Mouse (Mus musculus) hindbrain, embryonic 14.5 days (tissue): ENCODE data around the gene Stk24. TPM values are rescaled to one million over a fixed set of nuclear protein-coding genes. Genes with fewer than 3 reads are reported as not detected.

Source experiments
- ATAC-seq: fragments of 200-750 bp; cut with Nextera tagmentation; 2 replicates; pipeline ENCODE4 v1.8.0; 2017; ENCODE audit warnings: moderate number of reproducible peaks, mild to moderate bottlenecking, moderate TSS enrichment, moderate library complexity; ENCODE audit not compliant: low FRiP score
- DNase-seq: peaks from one replicate; pipeline ENCODE4 v3.0.0-alpha.2; 2015; ENCODE audit warnings: low spot score
- H3K27ac ChIP-seq: fragments of 300-500 bp; sonication (generic); 2 replicates; pipeline ENCODE4 v1.5.1; 2014; ENCODE audit warnings: mild to moderate bottlenecking, moderate library complexity
- H3K27me3 ChIP-seq: fragments of 300-500 bp; sonication (generic); 2 replicates; pipeline ENCODE4 v1.6.1; 2014; ENCODE audit warnings: mild to moderate bottlenecking, low read length, mixed read lengths; ENCODE audit not compliant: control insufficient read depth, insufficient read depth
- H3K36me3 ChIP-seq: fragments of 300-500 bp; sonication (generic); replicated peaks from 2 replicates; pipeline ENCODE4 v1.6.1; 2014; ENCODE audit not compliant: control insufficient read depth, insufficient read depth
- H3K4me1 ChIP-seq: fragments of 300-500 bp; sonication (generic); replicated peaks from 2 replicates; pipeline ENCODE4 v1.6.1; 2014; ENCODE audit warnings: antibody characterized with exemption, low read length, mixed read lengths; ENCODE audit not compliant: control insufficient read depth, insufficient read depth
- H3K4me2 ChIP-seq: fragments of 300-500 bp; sonication (generic); replicated peaks from 2 replicates; pipeline ENCODE4 v1.6.1; 2014; ENCODE audit warnings: mild to moderate bottlenecking, moderate library complexity
- H3K4me3 ChIP-seq: fragments of 300-500 bp; sonication (generic); replicated peaks from 2 replicates; pipeline ENCODE4 v1.5.1; 2014; ENCODE audit warnings: mild to moderate bottlenecking, low read length
- H3K9ac ChIP-seq: fragments of 300-500 bp; sonication (generic); 2 replicates; pipeline ENCODE4 v1.6.1; 2014
- H3K9me3 ChIP-seq: fragments of 300-500 bp; sonication (generic); 2 replicates; pipeline ENCODE4 v1.6.1; 2016; ENCODE audit warnings: low read length; ENCODE audit not compliant: control insufficient read depth
- WGBS: fragments of 180-500 bp; shearing (Covaris S2); extraction: QIAGEN DNeasy Blood & Tissue Kit; methylation state at CpG from one replicate; pipeline ENCODE4 v1.1.7; 2014; 5-methylcytosine and 5-hydroxymethylcytosine counted together
- polyA plus RNA-seq: library from polyadenylated mRNA; unstranded; fragments of >200 nt; fragmentation: Nextera tagmentation; extraction: Ambion mirVana; gene quantifications from 2 replicates; pipeline ENCODE4 v1.2.1, GENCODE M21; 2014

Gene Stk24
- polyA plus RNA-seq, 1 experiment from 2014 or later, result 23.1 TPM

- Histone ChIP-seq H3K9me3 (no peaks in the 10 kb centered on the region), H3K9ac (no peak overlapping the region), H3K4me1 (no peaks in the 10 kb centered on the region), H3K27ac (no peak overlapping the region), H3K27me3 (no peaks in the 10 kb centered on the region), H3K4me2 (no peak overlapping the region), H3K36me3 (no peaks in the 10 kb centered on the region), H3K4me3 (no peak overlapping the region)
- DNase-seq, result no peak
- WGBS, result 75% methylated on average over 1 of the region's 1 CpGs
- no peak for ATAC-seq
Measured at GRCm38 (mm10) chr14:121387760-121388159, 7.9 kb upstream of the Stk24 start.

- DNase-seq, result no peak
- H3K36me3 ChIP-seq, result no peaks in the 10 kb centered on the region
- H3K4me2 ChIP-seq, result no peak overlapping the region
- H3K9ac ChIP-seq, result no peak overlapping the region
- ATAC-seq, result no peak
- no peak overlapping the region for H3K4me3 ChIP-seq
- H3K4me1 ChIP-seq, result no peaks in the 10 kb centered on the region
- H3K27ac ChIP-seq, result no peak overlapping the region
- no peaks in the 10 kb centered on the region for H3K9me3 ChIP-seq
- no peaks in the 10 kb centered on the region for H3K27me3 ChIP-seq
- 94% methylated on average over 8 of the region's 8 CpGs for WGBS
Measured at GRCm38 (mm10) chr14:121385440-121385839, 5.6 kb upstream of the Stk24 start.

- H3K9ac ChIP-seq, result no peak overlapping the region
- no peak overlapping the region for H3K4me2 ChIP-seq
- no peak overlapping the region for H3K27ac ChIP-seq
- 36% methylated on average over 3 of the region's 3 CpGs for WGBS
- H3K36me3 ChIP-seq, result no peaks in the 10 kb centered on the region
- no peak for ATAC-seq
- no peak for DNase-seq
- 0 out of 2 replicates have a peak, but pooled peaks cover 6% of the 10 kb centered on the region for H3K4me1 ChIP-seq
- H3K4me3 ChIP-seq, result no peak overlapping the region
- no peaks in the 10 kb centered on the region for H3K27me3 ChIP-seq
- H3K9me3 ChIP-seq, result no peaks in the 10 kb centered on the region
Measured at GRCm38 (mm10) chr14:121383801-121384200, 4.0 kb upstream of the Stk24 start.

- peaks cover 12% of the 10 kb centered on the region; the same call in 1 of the 2 replicates for H3K4me1 ChIP-seq
- H3K4me3 ChIP-seq, result peak overlapping the region; percentile 90
- peak overlapping the region; percentile 82 for H3K27ac ChIP-seq
- peak overlapping the region; percentile 86 for H3K4me2 ChIP-seq
- WGBS, result 1% methylated on average over 42 of the region's 79 CpGs
- DNase-seq, result peak; percentile 69
- H3K27me3 ChIP-seq, result no peaks in the 10 kb centered on the region
- no peaks in the 10 kb centered on the region for H3K9me3 ChIP-seq
- no peaks in the 10 kb centered on the region for H3K36me3 ChIP-seq
- ATAC-seq, result peak; percentile 90
- H3K9ac ChIP-seq, result peak overlapping the region; percentile 89
Measured at GRCm38 (mm10) chr14:121379116-121379826, 540 bp downstream of the Stk24 start.

- Histone ChIP-seq H3K4me3 (peak overlapping the region; percentile 90), H3K4me2 (peak overlapping the region; percentile 86), H3K36me3 (no peaks in the 10 kb centered on the region), H3K27ac (peak overlapping the region; percentile 82), H3K27me3 (no peaks in the 10 kb centered on the region), H3K9me3 (no peaks in the 10 kb centered on the region), H3K9ac (peak overlapping the region; percentile 89), H3K4me1 (peaks cover 12% of the 10 kb centered on the region; the same call in 1 of the 2 replicates)
- DNase-seq (peak; percentile 29), ATAC-seq (peak; percentile 73)
- WGBS, result under 1% methylated on average over 51 of the region's 83 CpGs
Measured at GRCm38 (mm10) chr14:121378243-121379115, 1.3 kb downstream of the Stk24 start.

- 83% methylated on average over 6 of the region's 6 CpGs for WGBS
- Histone ChIP-seq H3K4me3 (no peak overlapping the region), H3K27ac (no peak overlapping the region), H3K36me3 (no peaks in the 10 kb centered on the region), H3K4me1 (peaks cover 12% of the 10 kb centered on the region; the same call in 1 of the 2 replicates), H3K27me3 (no peaks in the 10 kb centered on the region), H3K9me3 (no peaks in the 10 kb centered on the region), H3K4me2 (no peak overlapping the region), H3K9ac (no peak overlapping the region)
- ATAC-seq (no peak), DNase-seq (no peak)
Measured at GRCm38 (mm10) chr14:121376566-121376965, 3.2 kb downstream of the Stk24 start.

- H3K4me3 ChIP-seq, result no peak overlapping the region
- no peak overlapping the region for H3K9ac ChIP-seq
- no peak overlapping the region for H3K27ac ChIP-seq
- no peak overlapping the region for H3K4me2 ChIP-seq
- ATAC-seq (no peak), DNase-seq (no peak)
- no peaks in the 10 kb centered on the region for H3K36me3 ChIP-seq
- peaks cover 18% of the 10 kb centered on the region for H3K4me1 ChIP-seq
- H3K27me3 ChIP-seq, result no peaks in the 10 kb centered on the region
- 85% methylated on average over 4 of the region's 4 CpGs for WGBS
- no peaks in the 10 kb centered on the region for H3K9me3 ChIP-seq
Measured at GRCm38 (mm10) chr14:121373901-121374300, 5.9 kb downstream of the Stk24 start.

GRCm38 (mm10) chr14:121373020-121373419 is 6.8 kb downstream of the Stk24 start:
- Histone ChIP-seq H3K27ac (no peak overlapping the region), H3K4me1 (peaks cover 19% of the 10 kb centered on the region), H3K9me3 (no peaks in the 10 kb centered on the region), H3K36me3 (no peaks in the 10 kb centered on the region), H3K4me2 (no peak overlapping the region), H3K27me3 (no peaks in the 10 kb centered on the region), H3K9ac (no peak overlapping the region), H3K4me3 (no peak overlapping the region)
- ATAC-seq (no peak), DNase-seq (no peak)
- WGBS, result 93% methylated on average over 9 of the region's 9 CpGs
